Mouse (Mus musculus): Measurements from ENCODE around the gene Asic5.

Gene Asic5

DNA sequence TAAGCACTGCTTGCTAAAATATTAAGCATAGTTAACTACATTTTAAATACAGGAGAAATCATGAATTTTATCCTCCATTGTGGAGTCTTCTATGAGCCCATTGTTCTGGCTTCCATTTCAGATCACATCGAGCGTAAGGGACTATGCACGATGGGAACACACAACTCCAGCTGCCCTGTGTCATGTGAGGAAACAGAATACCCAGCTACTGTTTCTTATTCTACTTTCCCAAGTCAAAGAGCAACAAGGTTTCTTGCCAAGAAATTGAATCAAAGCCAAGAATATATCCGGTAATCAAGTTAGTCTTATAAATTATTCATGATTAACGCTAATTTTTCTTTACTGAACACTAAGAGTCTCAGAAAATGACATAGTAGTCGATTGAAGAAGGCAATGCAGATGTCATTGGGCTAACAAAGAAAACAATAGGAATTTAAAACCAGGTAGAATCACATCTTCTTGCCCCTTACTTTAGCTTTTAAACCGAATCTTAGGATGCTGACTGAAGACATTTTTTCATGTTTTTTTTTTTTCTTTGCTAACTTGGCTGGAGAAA, 32.1 kb downstream of the Asic5 start:
- DNase-seq (ENCODE audit: low spot score in 2 of 2) = no peak

DNA sequence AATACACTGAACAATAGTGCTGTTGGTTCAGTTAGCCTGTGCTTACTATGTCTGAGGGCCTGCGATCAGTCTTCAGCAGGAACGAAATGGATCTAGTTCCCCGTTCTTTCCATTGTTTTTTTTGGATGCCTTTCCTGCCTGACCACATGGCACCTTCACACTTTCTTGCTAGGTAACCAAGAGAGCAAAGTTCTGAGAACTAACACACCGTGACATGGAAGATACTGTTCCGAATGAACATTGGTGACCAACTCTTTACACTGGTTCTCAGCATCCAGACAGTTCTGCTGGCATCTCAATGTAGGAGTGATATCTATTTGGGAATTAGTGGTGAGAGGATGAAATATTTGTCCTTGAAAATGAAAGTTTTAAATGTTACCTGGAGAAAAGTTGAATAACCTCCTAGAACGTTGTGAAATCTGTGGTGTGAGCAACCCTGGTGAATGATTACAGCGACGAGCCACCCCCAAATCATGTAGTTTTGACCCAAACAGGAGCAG, 40.4 kb downstream of the Asic5 start:
- DNase-seq (ENCODE audit: low spot score in 2 of 2) = no peak

DNA sequence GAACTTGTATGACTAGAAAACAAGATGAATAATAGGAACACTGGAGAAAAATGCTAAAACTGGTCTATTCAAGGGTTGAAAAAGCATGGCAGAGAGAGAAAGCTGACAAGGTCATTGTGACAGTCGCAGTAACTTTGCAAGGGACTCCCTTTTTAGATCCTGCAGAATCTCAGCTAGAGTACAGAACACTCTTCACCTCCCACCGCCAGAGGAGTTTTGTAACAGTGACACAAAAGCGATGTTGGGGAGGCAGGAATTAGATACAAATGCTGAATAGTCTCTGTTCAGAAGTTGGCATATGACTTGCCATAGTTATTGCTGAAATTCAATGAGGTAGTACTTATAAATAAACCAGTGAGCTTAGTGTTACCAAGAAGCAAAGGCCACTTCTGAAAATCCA, 41.0 kb downstream of the Asic5 start:
- no peak for DNase-seq (ENCODE audit: low spot score in 2 of 2)

DNA sequence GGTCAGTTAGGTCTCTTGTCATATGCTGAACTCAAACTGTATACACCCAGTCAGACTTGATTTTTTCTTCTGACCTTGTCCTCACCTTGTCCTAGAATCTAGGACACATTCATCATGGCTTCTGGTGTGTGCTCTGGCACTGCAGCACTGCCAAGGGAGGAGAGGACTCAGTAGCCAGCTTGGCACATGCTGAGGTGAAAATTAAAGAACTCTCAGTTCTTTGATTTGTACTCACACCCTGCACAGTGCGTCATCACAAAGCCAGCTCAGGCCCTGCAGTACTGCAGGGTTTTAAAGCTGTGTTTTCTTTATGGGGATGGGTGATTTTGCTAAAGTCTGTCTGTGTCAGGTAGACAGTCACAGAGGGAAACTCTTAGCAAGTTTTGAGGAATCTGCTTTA, 45.2 kb downstream of the Asic5 start:
- DNase-seq (ENCODE audit: low spot score in 2 of 2) = no peak

DNA sequence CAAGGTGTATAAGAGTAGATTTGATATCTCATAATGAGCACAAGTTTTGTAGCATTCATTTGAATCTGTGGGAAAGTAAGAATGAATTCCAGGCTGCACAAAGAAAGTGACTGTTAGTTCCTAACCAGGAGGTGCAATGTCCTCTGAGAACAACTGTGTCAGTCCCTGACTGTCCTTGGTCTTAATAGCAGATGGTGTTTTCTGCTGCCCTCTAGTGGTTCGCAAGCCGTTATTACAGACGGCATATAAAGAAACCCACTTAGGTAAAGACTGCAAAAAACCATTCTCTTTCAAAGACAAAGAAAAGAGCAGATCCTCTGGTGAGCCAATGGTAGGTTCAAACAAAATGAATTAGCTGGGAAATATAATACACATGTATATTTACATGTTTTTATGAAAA, 47.1 kb downstream of the Asic5 start:
- DNase-seq (ENCODE audit: low spot score in 2 of 2) = no peak

DNA sequence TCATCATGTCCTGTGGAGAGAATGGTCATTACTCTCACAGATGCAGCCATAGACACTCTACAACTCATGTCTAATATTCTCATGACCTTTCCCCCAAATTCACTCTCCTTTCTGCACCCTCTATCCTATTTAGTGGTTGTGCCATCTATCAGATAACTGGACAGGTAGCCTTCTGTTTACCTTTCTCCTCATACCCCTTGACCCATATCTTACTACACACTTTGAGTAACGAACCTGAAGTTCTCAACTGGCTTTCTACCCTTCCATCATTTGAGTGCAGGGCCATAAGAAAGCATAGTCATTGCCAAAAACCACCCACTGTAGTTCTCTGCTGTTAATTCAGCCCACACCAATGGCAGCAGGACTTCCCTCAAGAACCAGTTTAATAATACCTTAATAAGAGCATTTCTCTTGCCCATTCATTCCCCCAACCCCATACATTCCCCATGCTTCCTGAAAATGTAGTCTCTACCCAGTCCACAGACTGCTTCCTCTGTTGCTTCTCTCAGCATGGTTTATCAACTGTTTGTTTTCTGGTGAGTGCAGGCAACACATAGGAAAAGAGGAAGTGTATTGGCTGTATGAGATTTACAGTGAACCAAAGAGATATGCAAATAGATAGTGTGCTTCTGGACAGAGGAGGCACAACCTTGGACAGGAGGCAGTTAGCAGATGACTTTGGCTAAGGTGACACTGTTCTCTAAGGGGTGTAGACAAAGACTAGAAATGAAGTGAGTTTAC, 48.1 kb downstream of the Asic5 start:
- no peak for DNase-seq (ENCODE audit: low spot score in 2 of 2)

DNA sequence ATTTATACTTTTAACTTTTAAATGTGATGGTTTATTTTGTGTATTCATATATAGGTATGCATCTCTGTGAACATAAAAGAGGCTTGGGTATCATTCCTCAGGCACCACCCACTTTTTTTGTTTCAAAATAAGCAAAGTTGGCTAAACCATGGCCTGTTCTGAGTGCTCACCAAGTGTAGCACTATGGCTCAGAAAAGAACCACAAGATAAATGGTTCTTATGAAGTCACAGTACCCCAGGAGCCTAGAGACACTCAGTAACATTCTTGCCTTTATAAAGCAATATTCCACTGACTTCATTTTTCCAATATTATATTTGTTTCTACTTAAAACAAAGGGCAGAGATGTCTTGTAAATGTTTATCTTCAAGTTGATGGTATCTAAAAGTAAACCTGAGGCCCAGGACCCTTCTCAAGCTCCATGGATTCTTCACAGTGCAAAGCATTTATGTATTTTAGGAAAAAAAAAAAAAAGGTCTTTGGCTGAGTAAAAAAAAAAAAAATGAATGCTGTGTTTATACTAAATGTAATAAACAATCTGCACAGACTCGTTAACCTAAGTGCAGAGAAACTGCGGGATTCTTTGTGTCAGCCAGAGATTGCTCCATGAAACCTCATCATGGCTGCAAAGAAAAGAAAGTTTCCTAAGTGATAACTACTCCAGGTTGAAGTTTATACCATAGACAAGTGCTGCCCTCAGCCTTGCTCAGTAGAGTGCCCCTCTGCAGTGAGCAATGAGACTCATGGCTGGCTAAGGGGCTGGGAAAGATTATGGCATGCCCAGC, 54.4 kb downstream of the Asic5 start:
- DNase-seq (ENCODE audit: low spot score in 2 of 2) = no peak

DNA sequence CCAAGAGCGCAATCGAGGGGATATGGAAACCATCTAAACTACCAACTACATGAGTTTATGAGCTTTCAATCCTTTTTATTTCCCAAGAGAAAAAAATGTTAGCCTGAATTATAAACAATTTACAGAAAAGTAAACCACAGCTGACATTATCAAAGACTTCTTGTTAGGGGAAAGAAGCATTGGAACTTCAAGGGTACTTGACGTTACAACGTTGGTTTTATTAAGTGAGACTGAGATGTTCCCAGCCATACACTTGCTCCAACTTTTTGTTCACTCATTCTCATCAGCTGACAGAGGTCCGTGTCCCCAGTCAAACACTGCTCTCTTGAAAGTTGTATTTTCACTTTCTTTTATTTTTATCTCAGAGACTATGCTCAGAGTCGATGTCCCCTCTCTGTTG, 61.6 kb downstream of the Asic5 start:
- DNase-seq (ENCODE audit: low spot score in 2 of 2) = no peak

DNA sequence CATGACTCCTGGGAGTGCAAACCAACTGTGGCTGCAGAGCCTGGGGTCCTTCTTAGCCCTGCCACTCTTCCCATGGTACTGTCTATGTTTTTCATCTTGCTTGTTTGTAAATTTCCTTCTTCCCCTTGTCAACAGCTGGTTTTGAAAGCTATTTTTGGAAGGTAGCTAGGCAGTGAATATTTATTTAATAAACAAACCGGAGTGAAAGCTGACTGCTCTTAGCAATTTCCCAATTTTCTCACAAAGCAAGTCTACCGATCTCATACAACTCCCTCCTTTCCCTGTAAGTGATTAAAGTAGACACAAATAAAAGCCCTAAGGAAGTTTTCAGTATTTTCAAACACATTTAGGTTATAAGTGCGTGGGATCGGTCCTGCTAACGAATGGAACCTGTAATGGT, 62.8 kb downstream of the Asic5 start:
- DNase-seq (ENCODE audit: low spot score in 2 of 2) = no peak

DNA sequence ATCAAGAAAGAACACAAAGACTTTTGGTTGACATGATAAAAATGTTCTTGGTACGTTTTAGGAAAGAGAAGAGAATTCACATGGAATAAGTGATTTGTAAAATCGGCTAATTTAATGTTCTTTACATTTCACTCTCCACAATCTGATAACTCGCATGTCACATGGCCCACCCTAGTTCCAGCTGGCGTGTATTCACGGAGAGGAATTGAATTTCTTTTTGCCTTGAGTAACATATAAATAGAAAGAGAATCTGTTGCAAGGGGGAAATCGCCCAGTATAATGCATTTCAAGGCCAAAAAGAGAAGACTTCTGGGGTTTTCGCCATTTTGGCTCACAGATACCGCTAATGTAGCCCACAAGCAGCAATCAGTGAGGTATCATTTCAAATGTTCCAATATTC, 64.0 kb downstream of the Asic5 start:
- DNase-seq (ENCODE audit: low spot score in 2 of 2) = no peak

DNA sequence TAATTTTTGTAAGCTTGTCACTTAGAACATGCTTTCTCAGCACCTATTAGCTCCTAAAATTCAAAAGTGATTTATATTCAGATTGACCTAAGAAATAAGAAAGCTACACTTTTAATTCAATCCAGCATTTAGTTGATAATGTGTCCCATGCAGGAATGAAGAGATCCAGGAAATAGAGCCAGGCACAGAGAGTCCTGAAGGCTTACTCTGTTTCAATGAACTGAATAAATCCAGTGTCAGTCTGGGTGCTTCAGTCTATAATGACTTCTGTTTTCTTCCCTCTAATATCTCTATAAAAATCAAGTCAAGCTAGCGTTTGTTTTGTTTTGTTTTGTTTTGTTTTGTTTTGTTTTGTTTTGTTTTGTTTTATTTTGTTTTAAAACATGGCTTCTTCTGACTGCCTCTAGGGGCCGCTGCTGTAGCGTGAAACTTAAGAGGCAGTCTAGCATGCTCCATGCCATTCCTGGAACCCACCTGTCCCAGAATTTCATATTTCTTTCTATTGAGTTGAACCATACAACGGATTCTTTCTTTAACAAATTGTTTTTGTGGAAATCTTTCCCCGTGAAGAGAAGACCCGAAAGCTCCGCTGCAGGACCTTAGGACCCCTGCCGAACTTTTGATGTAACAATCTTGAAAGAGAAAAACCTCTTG, 65.1 kb downstream of the Asic5 start:
- DNase-seq (ENCODE audit: low spot score in 2 of 2) = no peak

DNA sequence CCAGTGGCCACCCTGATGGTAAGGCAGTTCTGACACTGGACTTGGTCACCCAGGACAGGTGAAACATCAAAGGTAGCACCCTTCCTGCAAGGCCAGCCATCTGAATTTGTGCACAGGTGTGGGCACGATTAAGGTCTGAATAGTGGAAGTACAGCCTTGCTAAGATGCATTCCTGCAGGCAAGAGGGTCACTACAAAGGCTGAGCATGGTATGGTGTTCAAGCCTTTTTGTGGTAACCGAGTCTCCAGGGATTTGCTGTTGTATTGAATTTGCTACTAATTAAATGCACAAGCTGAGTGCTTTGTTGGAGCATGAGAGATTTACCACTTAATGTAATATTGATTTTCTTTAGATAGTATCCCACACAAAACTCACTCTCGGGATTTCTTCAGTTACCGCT, 66.0 kb downstream of the Asic5 start:
- no peak for DNase-seq (ENCODE audit: low spot score in 2 of 2)

DNA sequence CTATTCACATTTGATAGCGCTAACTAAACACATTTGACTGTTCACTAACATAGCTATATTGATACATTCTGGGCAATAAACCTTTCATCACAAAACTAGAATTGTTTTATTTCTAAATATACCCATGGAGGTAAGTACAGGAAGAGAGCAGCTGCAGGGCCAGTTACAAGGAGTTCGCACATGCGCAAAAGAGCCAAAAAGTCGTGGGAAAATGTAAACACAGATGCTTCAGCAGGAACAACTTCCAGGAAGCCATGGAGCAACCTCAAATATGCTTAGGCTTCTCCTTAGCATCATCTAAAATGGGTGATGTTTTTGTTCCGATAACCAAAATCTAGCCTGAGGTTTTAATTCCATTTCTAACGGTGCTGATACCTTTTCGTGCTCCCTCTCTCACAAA, 66.6 kb downstream of the Asic5 start:
- DNase-seq (ENCODE audit: low spot score in 2 of 2) = no peak

DNA sequence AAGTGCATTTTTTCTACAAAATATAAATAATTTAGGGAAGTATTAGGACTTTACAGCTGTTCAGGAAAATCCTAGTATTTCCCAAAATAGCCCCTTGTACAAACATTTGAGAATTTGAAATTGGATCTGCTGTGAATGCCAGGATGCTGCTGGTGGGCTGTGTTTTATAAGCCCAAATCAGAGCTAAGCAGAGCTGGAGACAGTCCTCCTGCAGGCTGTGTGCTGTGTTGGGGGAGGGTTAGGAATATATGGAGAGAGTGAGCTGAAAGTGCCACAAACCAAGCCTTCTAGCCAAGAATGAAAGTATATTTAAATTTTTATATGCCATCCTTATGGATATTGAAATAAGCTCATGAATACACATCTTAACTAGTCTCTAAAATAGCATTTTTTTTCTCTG, 69.4 kb downstream of the Asic5 start:
- DNase-seq (ENCODE audit: low spot score in 2 of 2) = no peak

DNA sequence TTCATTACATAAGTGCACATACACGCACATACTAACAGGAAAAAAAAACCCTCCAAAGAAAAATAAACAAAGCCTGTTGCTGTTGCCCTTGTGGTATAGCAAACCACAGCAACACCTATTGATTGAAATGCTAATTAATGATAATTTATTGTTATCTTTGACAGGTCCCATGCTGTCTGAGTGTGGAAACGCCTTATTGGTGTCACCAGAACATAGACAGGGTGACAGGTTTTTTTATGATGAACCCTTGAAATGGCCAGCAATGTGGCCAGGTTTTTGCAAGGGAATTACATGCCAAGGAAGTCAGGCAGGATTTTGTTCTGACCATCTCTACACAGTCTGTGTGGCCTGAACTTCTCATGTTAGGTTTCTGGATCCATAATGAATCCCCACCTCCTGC, 69.9 kb downstream of the Asic5 start:
- DNase-seq (ENCODE audit: low spot score in 2 of 2) = no peak

DNA sequence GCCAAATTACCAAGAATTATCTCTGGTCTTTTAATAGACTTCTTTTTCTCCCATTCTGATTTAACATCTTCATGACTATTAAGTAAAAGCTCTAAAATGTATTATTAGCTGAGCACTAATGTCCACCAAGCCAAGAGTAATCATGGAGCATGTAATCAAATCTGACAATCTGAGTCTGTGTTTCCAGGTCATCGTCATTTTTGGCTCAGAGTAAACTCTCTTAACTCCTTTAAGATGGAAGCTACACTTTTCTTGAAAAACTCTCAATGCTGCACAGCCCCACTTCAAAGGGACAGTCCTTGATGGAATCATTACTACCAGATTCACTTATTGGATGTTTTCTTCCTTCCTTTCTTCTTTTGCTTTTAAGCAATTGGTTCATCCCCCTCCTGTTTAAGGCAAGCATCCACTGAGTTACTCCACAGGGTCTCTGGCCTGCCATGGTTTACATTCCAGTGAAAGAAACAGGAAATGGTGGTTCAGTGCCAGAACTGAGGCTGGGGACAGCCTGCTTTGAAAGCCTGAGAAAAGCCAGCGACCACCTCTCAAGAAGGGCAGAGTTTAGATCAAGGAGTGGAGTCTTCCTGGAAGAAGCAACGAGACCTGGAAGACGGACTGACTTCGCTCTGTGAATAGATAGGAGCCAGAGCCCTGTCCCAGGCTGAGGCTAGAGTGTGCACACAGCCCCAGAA, 72.3 kb downstream of the Asic5 start:
- no peak for DNase-seq (ENCODE audit: low spot score in 2 of 2)

DNA sequence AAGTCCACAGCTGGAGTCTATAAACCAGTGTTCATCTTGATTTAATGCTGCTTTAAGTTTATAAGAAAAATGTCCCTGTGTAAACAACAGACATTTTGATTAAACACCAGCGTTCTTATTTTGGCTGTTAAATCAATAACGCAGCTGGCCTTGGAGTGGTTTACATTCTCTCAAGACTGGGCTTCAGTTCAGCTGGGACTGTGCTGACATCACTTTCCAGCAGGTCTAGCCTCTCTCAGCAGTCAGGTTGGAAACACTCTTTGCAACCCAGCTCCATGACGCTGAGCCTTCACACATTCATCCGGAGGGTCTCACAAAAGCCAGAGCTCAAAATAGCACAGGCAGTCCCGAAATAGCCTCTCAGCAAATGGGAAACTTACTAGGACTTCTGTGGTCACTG, 75.1 kb downstream of the Asic5 start:
- no peak for DNase-seq (ENCODE audit: low spot score in 2 of 2)

DNA sequence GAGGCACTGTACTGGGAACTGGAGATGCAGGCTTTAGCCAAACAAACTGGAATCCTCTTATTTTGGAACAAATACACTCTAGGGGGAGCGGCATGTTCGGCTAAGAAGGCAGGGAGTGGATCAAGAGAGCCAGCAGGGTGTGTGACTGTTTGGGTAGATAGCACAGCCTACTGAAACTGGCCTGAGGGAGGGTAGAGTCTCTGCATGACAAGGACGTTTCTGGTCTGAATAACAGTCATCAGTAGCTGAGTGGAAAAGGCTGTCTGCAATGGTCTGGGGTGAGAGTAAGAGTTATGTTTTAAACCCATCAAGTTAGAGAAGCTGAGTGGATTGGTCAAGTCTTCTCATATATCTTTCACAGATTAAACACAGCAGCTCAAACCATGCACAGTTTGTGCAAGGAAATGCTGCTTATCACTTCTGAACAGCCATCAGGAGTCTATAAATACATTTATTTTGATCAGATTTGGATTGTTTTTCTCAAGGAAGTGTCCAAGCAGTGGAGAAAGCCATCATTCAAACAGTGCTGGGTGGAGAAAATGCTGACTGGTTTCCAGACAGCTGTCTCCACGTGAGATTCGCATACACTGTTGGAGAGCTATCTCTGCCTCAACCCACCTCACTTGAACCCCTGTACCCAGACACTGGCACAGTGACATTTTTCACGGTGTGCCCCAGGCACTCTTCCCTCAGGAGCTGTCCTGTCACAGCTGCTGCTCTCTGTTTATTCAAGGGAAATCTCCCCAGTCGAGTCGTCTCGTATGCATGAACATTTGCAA, 79.5 kb downstream of the Asic5 start:
- no peak for DNase-seq (ENCODE audit: low spot score in 2 of 2)

DNA sequence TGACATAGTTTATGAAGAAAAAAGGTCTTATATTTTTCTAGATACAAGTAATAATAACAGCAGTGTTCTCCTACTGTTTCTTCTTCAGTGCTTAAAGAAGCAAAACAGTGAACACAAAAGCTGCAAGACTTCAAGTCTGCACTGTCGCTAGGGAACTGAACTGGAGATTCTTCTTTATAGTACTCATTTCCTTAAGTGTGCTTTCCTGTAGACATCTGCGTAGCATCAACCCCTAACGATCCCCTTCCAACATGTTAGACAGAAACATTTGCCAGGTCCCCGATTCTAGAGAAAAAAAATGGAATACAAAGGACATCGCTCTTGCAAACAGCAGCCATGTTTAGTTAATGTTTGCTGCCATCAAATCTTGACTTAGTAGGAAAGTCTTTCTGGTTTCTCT, 85.7 kb downstream of the Asic5 start:
- no peak for DNase-seq (ENCODE audit: low spot score in 2 of 2)
